Mouse (Mus musculus): ENCODE results near the gene Actl11.

Gene Actl11

DNA sequence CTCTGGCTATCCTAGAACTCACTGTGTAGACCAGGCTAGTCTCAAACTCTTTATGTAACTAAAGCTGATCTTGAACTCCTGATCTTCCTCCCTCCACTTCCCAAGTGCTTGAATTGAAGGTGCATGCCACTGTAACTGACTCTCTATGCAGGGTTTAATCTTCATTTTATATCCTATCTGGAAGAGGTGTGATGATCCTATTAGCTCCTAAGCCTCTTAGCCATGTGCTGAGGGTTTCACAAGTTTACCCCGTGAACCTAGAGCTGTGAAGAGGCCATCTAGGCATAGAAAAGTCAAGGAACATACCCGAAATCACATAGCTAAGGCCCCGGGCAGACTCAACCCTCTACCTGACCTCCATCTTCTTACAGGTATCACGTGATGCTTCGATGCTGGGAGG, 8.8 kb upstream of the Actl11 start:
- DNase-seq (ENCODE audit: low read depth), result no peak

DNA sequence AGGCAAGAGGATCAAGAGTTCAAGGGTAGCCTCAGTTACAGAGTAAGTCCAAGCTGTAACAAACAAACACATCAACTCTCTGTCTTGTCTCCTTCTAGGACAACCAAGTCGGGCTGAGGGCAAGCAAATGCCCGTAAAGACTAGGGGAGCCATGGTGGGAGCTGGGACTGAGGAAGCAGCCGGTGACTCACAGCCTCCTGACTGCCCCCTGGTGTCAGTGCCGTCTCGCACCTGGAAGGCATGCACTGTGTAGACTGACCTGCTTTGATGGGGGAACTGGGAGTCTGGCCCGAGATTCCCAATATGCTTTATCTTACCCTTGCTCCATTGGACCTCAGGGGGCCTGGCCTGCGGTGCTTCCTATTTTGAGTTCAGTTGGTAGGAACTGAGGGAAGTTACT, 5.2 kb upstream of the Actl11 start:
- DNase-seq (ENCODE audit: low read depth), result peak; percentile 39

GRCm38 (mm10) chr9:107923956-107924355, 4.3 kb upstream of the Actl11 start:
- DNase-seq (ENCODE audit: low read depth), result peak; percentile 82

- DNase-seq (ENCODE audit: low read depth), result no peak
These were observed 3.0 kb upstream of the Actl11 start for GRCm38 (mm10) chr9:107925251-107925650.

GRCm38 (mm10) chr9:107926920-107927420, 1.3 kb upstream of the Actl11 start:
- DNase-seq (ENCODE audit: low read depth), result peak; percentile 30

DNA sequence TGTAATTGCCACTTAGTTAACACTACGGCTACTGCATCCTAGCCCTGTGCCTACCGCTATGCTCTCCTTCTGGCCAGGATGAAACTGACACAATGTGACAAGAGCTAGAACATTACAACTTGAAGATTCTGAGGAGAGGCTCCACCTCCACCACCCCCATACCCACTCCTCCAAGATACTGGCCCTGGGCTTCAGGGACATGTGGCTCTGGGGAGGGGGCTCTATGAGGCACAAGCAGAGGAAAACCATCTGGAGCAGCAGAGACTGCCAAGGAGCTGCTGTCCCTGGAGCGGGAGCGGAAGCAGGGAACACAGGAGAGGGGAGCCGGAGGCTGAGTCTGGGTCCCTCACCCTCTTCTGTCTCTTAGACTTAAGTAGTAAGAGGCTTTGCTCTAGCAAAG, 520 bp upstream of the Actl11 start:
- no peak for DNase-seq (ENCODE audit: low read depth)

- no peak for DNase-seq (ENCODE audit: low read depth)
These were observed 4.0 kb downstream of the Actl11 start for GRCm38 (mm10) chr9:107932221-107932620.

- no peak for DNase-seq (ENCODE audit: low read depth)
These were observed 5.9 kb downstream of the Actl11 start for GRCm38 (mm10) chr9:107934146-107934545.

GRCm38 (mm10) chr9:107935374-107935773, 7.1 kb downstream of the Actl11 start, which contains the start of gene Camkv:
TSS of gene Camkv (plus strand) at chr9:107935674.
- DNase-seq (ENCODE audit: low read depth), result no peak

- DNase-seq (ENCODE audit: low read depth), result no peak
These were observed 7.5 kb downstream of the Actl11 start for GRCm38 (mm10) chr9:107935790-107936214.

DNA sequence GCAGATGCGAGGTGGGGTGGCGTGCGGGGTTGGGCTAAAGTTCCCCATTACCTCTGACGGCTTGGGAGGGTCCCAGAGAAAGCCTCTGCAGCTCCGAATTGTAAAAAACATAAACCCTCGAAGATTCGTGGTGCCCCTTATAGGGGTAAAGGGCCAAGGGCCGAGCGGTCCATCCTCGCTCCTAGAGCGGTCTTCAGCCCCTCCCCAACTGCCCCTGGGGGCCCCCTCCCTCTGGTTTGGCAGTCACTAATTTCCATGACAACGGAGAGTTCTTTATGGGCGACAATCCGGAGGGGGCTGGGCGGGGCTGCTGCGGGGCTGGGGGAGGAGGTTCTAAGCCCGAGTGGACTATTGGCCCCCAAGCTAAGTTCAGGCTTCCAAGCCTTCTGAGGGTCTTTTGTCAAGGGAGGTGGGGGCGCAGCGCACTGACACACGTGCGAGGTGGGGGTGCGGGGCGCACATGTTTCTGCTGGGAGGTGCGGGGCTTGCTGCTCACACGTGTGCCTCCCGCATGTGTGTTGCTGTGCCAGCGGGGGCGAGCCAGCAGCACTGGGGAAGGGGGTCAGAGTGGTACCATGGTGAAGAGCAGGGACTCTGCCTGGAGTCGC, 8.1 kb downstream of the Actl11 start:
- DNase-seq (ENCODE audit: low read depth), result no peak

DNA sequence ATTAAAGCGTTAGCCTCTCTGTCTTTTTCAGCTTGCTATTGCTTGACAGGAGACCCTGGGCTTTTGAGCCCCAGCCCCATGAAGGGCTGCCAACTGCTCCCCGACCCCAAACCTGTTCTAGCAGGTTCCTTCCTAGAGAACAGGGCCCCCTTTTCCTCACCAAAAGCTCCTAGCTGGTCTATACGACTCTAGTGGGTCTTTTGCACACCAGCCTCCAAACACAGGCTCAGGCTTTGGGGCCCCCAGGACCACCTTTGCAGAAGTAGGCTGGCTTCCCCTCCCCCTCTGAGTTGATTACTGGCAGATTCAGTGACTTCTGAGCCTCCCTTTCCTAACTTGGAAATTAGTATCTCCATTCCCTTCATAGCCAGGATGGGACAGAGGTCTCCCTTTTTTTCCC, 8.6 kb downstream of the Actl11 start:
- no peak for DNase-seq (ENCODE audit: low read depth)

DNA sequence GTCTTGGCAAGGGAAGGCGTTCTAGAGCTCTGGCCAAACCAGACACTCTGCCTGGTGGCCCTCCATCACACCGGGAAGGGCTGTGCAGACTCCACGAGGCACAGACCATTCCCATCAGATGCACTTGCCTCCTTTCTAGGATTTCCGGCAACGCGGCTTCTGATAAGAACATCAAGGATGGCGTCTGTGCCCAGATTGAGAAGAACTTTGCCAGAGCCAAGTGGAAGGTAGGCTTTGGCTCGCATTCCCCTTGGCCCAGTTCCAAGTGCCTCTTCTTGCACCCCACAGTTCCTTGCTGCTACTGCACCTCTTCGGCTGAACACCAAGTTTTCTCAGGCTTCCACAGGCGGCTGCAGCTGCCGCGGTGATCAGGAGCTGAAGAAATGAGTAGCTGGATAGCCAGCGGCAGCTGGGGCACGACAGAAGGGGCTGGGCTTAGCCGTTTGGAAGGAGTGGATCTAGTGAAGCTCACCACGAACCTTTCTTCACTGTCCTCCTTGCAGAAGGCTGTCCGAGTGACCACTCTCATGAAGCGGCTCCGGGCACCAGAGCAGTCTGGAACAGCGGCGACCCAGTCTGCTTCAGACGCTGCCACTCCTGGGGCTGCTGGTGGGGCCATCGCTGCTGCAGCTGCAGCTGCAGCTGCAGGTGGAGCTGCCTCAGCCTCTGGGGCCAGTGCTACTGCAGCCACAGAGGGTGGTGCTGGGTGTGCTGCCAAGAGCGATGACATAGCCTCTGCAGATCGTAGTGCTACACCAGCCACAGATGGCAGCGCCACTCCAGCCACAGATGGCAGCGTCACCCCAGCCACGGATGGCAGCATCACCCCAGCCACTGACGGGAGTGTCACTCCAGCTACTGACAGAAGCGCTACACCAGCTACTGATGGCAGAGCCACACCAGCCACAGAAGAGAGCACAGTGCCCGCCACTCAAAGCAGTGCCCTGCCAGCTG, 19.2 kb downstream of the Actl11 start:
- DNase-seq (ENCODE audit: low read depth), result no peak

GRCm38 (mm10) chr9:107949184-107949921, 21.1 kb downstream of the Actl11 start:
- no peak for DNase-seq (ENCODE audit: low read depth)

GRCm38 (mm10) chr9:107949922-107950235, 21.6 kb downstream of the Actl11 start, which contains the start of gene Traip:
TSS of gene Traip (plus strand) at chr9:107950136.
- DNase-seq (ENCODE audit: low read depth), result no peak

DNA sequence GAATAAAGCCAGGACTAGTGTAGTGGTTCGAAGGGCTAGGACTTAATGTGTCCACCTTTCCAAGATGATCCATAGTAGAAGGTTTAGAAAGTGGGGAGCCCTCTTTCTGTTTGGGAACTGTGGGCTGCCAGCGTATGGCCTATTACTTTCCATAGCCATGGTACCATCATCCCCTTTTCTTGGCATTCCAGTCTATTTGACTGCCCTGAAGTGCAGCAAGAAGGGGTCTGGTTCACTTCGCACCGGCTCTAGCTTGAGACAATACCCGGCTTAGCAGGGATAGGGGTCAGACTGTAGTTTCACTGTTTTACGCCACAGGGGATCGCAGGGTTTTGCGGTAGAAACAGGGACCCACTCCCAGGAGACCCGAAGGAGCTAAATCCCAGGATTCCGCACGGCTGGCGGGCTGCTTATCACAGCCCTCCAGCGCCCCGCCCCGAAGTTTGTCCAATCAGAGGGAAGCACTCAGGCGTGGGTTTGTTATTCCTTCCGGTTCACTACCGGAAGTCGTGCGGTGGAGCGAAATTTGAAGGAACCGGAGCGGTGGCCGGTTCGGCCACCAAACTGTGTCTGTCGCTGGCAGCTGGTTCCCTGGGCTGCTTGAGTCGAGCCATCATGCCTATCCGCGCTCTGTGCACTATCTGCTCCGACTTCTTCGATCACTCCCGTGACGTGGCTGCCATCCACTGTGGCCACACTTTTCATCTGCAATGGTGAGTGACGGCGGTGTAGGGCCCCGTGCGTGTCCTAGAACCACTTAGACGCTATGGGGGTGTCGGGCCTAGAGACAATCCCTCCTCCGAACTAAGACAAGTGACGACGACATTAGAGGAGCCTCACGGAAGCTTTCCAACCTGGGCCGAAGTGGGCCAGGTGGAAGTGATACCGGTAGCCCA, 22.4 kb downstream of the Actl11 start:
- DNase-seq (ENCODE audit: low read depth), result peak; percentile 93

GRCm38 (mm10) chr9:107955613-107956289, 27.5 kb downstream of the Actl11 start:
- peak; percentile 87 for DNase-seq (ENCODE audit: low read depth)

DNA sequence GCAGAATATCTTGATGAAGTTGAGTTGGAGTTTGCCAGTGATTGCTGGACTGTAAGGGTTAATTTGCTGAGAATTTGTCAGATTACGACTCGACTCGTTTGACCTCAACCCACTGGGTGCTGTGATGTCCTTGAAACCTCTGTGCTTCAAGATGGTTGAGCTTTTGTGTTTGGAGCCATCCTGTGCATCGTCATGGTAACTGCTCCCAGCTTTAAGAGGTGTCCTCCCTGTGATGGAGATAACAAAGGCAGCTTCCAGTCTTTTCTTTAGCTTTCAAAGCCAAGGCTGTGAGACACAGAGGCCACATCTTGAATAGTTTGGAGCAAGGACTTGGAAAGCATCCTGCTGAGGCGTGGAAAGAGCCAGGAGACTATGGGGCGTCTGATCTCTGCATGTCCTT, 28.9 kb downstream of the Actl11 start:
- DNase-seq (ENCODE audit: low read depth), result no peak

- DNase-seq (ENCODE audit: low read depth), result no peak
These were observed 31.6 kb downstream of the Actl11 start for GRCm38 (mm10) chr9:107959896-107960295.

- no peak for DNase-seq (ENCODE audit: low read depth)
These were observed 32.7 kb downstream of the Actl11 start for GRCm38 (mm10) chr9:107960928-107961327.

DNA sequence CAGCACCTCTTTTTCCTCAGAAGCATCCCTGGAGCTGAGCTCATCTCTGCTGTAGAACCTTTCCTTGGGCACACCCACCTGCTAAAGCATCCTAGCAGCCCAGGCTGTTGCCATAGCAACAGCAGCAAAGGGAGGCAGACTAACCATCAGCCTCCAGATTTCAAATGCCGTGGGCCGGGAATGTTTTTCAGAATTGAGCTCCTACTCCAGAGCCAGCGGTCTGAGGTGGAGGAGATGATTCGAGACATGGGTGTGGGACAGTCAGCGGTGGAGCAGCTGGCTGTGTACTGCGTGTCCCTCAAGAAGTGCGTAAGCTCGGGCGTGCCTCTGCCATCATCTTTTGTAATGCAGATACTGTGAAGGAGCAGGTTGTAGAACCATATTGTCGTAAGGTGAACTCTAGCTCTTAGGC, 33.1 kb downstream of the Actl11 start:
- DNase-seq (ENCODE audit: low read depth), result no peak

Measured in NIH3T3 (cell line).